Mouse (Mus musculus): ENCODE results near the gene Spata6. TPM values are rescaled to one million over a fixed set of nuclear protein-coding genes. Genes with fewer than 3 reads are reported as not detected.

Spata6 gene
- polyA plus RNA-seq, 1 experiment from 2014 or later = 17.2 TPM

DNA sequence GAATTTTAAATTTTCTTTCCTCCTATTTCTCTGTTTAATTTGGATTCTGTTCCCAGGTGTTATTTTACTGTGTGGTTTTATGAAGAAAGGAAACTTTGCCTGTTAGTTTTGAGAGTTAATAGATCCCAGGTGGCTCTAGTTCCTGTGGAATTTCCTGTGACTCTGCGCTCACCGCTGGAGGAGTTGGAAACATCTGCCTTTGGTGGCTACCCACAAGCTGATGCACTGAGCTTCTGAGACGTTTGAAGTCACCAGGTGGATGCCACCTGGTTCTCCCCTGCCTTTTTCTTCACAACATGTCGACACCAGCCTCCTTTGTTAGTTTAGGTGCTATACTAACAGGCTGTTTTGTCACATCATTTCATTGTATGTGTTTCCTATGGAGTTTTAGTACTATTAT is 97.7 kb downstream of the Spata6 start:
- no peaks in the 10 kb centered on the region for H3K27me3 ChIP-seq (replicated peaks)
- no peak overlapping the region for H3K9ac ChIP-seq
- no peaks in the 10 kb centered on the region for H3K36me3 ChIP-seq
- WGBS = 51% methylated on average over 4 of the region's 4 CpGs
- no peak overlapping the region for H3K27ac ChIP-seq (ENCODE audit: poor library complexity, severe bottlenecking)
- H3K9me3 ChIP-seq (replicated peaks) = no peaks in the 10 kb centered on the region
- no peaks in the 10 kb centered on the region for H3K4me1 ChIP-seq (replicated peaks)
- H3K4me3 ChIP-seq = no peak overlapping the region
- H3K4me2 ChIP-seq = no peak overlapping the region
- no peak for ATAC-seq (ENCODE audit: insufficient number of reproducible peaks, low FRiP score)

DNA sequence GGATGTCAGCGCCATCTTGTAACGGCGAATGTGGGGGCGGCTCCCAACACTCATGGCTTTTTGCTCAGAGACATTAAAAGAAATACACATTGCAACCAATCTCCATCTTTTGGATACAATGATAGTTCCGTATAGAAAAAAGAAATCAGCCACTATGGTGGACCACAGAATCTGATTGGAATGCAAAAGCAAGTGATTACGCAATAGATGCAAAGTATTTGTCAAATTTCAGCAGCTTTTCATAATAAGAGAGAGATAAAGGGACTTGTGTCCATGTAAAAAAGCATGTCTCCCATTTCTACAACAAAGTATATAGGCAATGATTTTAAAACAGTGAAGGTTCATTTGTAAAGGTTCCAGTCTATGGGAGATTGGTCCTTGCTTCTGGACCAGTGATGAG is 119.1 kb downstream of the Spata6 start:
- Histone ChIP-seq H3K9ac (no peak overlapping the region), H3K36me3 (no peaks in the 10 kb centered on the region), H3K27ac (ENCODE audit: poor library complexity, severe bottlenecking) (no peak overlapping the region), H3K4me3 (no peak overlapping the region), H3K27me3 (replicated peaks) (no peaks in the 10 kb centered on the region), H3K9me3 (replicated peaks) (no peaks in the 10 kb centered on the region), H3K4me1 (replicated peaks) (no peaks in the 10 kb centered on the region), H3K4me2 (no peak overlapping the region)
- 90% methylated on average over 6 of the region's 6 CpGs for WGBS
- no peak for ATAC-seq (ENCODE audit: insufficient number of reproducible peaks, low FRiP score)

DNA sequence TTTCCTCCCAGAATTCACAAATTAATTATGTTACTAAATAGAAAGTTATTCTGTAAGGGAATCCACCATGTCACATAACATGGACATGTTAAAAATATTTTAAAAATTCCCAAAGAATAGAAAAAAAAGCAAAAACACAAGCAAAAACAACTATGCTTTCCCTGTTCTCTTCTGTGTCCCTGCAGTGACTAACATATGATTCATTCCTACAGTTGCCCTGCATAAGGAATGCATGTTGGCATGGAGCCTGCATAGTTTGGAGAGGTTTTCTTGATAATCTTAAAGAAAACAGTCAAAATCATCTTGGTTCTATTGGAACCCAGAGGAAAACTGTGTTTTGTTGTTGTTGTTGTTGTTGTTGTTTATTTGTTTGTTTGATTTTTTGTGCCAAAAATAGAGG is 132.8 kb downstream of the Spata6 start:
- Histone ChIP-seq H3K4me2 (no peak overlapping the region), H3K36me3 (no peaks in the 10 kb centered on the region), H3K27me3 (replicated peaks) (no peaks in the 10 kb centered on the region), H3K4me3 (no peak overlapping the region), H3K4me1 (replicated peaks) (no peaks in the 10 kb centered on the region), H3K9ac (no peak overlapping the region), H3K27ac (ENCODE audit: poor library complexity, severe bottlenecking) (no peak overlapping the region), H3K9me3 (replicated peaks) (no peaks in the 10 kb centered on the region)
- ATAC-seq (ENCODE audit: insufficient number of reproducible peaks, low FRiP score) = no peak

DNA sequence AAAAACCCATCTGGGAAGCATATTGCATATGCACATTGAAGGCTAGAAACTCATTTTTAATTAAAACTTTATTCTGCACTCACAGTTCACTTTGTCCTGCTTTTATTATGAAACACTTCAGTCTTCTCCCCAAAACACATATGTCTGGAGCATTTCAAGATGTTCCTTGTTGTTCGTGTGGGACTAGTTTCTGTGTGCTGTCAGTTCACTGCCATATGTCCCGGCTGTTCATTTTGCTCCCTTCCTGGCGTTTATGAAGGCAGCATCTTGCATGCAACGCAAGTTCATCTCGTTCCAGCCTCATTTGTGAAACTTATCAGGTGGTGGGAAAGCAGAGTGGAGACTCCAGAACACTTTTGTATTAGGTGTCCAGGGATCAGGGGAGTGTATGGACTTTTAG is 146.9 kb downstream of the Spata6 start:
- WGBS = 75% methylated on average over 5 of the region's 5 CpGs
- no peaks in the 10 kb centered on the region for H3K27me3 ChIP-seq (replicated peaks)
- 0 out of 2 replicates have a peak, but pooled peaks cover 4% of the 10 kb centered on the region for H3K9me3 ChIP-seq (replicated peaks)
- no peak overlapping the region for H3K4me3 ChIP-seq
- H3K4me1 ChIP-seq (replicated peaks) = no peaks in the 10 kb centered on the region
- H3K9ac ChIP-seq = no peak overlapping the region
- no peak overlapping the region for H3K27ac ChIP-seq (ENCODE audit: poor library complexity, severe bottlenecking)
- no peak for ATAC-seq (ENCODE audit: insufficient number of reproducible peaks, low FRiP score)
- H3K4me2 ChIP-seq = no peak overlapping the region
- no peaks in the 10 kb centered on the region for H3K36me3 ChIP-seq

DNA sequence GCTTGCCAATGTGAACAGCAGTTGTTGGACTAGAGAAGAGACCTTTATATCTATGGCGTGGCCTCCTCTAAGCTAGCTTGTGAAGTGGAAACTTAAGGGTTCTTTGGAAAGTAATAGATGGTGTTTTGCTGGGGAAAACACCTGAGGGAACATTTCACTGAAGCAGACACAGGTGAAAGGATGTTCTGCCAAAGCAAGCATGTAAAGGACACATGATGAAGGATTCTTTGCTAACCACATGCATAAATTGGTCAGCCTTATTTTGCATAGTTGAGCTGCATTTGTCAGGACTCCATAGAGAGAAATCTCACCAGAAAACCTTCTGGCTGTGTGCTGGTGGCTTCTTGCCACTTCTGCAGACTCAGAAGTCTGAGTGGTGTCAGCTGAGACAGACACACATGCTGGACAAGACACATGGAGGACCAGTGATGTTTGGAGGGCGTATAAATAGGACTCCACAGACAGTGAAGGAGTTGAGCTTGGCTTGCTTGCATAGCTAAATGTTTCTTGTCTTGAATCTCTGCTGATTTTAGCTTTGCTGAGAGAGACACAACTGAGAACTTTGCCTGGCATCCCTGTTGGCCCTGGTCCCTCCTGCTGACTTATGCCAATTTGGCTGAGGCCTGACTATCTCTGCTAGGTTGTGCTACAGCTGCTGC is 148.1 kb downstream of the Spata6 start:
- H3K9ac ChIP-seq = no peak overlapping the region
- 65% methylated on average over 2 of the region's 2 CpGs for WGBS
- no peaks in the 10 kb centered on the region for H3K36me3 ChIP-seq
- no peak for ATAC-seq (ENCODE audit: insufficient number of reproducible peaks, low FRiP score)
- no peaks in the 10 kb centered on the region for H3K27me3 ChIP-seq (replicated peaks)
- H3K4me2 ChIP-seq = no peak overlapping the region
- H3K27ac ChIP-seq (ENCODE audit: poor library complexity, severe bottlenecking) = no peak overlapping the region
- no peak overlapping the region for H3K4me3 ChIP-seq
- H3K4me1 ChIP-seq (replicated peaks) = no peaks in the 10 kb centered on the region
- H3K9me3 ChIP-seq (replicated peaks) = 0 out of 2 replicates have a peak, but pooled peaks cover 4% of the 10 kb centered on the region

Other genes starting within 250 kb of the Spata6 start
- 0.06 and 0.19 TPM in 2 replicates for gene Slc5a9, start 182.9 kb downstream of the Spata6 start, polyA plus RNA-seq (2016; fragmentation: Nextera tagmentation; extraction: Ambion mirVana)
- gene Skint8, start 199.4 kb downstream of the Spata6 start, polyA plus RNA-seq (2016; fragmentation: Nextera tagmentation; extraction: Ambion mirVana) = not detected in 2 replicates